Mouse (Mus musculus) kidney, postnatal 0 days (tissue): ENCODE results near the gene Alad. TPM values are rescaled to one million over a fixed set of nuclear protein-coding genes. Genes with fewer than 3 reads are reported as not detected.

Experiments used
- ATAC-seq: fragments of 200-750 bp; cut with Nextera tagmentation; replicated peaks from 2 replicates; pipeline ENCODE4 v1.8.0; 2017; ENCODE audit warnings: low read depth, moderate number of reproducible peaks, moderate TSS enrichment, moderate library complexity; ENCODE audit not compliant: low FRiP score
- DNase-seq: peaks from one replicate; pipeline ENCODE4 v3.0.0-alpha.2; 2016; ENCODE audit warnings: low spot score
- H3K27ac ChIP-seq: fragments of 300-500 bp; sonication (generic); 2 replicates; pipeline ENCODE4 v1.5.1; 2014; ENCODE audit warnings: mild to moderate bottlenecking
- H3K27me3 ChIP-seq: fragments of 300-500 bp; sonication (generic); 2 replicates; pipeline ENCODE4 v1.6.1; 2014; ENCODE audit warnings: low read length, mixed read lengths; ENCODE audit not compliant: insufficient read depth
- H3K36me3 ChIP-seq: fragments of 300-500 bp; sonication (generic); 2 replicates; pipeline ENCODE4 v1.6.1; 2014; ENCODE audit warnings: low read length, mixed read lengths; ENCODE audit not compliant: insufficient read depth
- H3K4me1 ChIP-seq: fragments of 300-500 bp; sonication (generic); replicated peaks from 2 replicates; pipeline ENCODE4 v1.6.1; 2014; ENCODE audit warnings: antibody characterized with exemption, low read length, mixed read lengths; ENCODE audit not compliant: insufficient read depth
- H3K4me2 ChIP-seq: fragments of 300-500 bp; sonication (generic); 2 replicates; pipeline ENCODE4 v1.6.1; 2014; ENCODE audit warnings: mild to moderate bottlenecking, low read length, moderate library complexity, mixed read lengths
- H3K4me3 ChIP-seq: fragments of 300-500 bp; sonication (generic); replicated peaks from 2 replicates; pipeline ENCODE4 v1.5.1; 2014; ENCODE audit warnings: low read depth, low read length
- H3K9ac ChIP-seq: fragments of 300-500 bp; sonication (generic); 2 replicates; pipeline ENCODE4 v1.6.1; 2014; ENCODE audit warnings: low read depth, low read length
- H3K9me3 ChIP-seq: fragments of 300-500 bp; sonication (generic); replicated peaks from 2 replicates; pipeline ENCODE4 v1.6.1; 2016; ENCODE audit warnings: low read length, inconsistent platforms, mixed read lengths
- CTCF ChIP-seq: IDR thresholded peaks from 2 replicates; pipeline ENCODE4 v1.5.1; 2016; ENCODE audit warnings: antibody characterized with exemption, low read depth, mild to moderate bottlenecking, moderate library complexity
- whole genome bisulfite sequencing: fragments of 180-500 bp; shearing (Covaris S2); extraction: QIAGEN DNeasy Blood & Tissue Kit; methylation state at CpG from one replicate; pipeline ENCODE4 v1.1.7; 2014; 5-methylcytosine and 5-hydroxymethylcytosine counted together
- polyA plus RNA-seq: library from polyadenylated mRNA; unstranded; fragments of >200 nt; fragmentation: Nextera tagmentation; extraction: Ambion mirVana; gene quantifications from 2 replicates; pipeline ENCODE4 v1.2.1, GENCODE M21; 2015

Alad gene
- polyA plus RNA-seq, 1 experiment from 2014 or later, result 109 TPM

DNA sequence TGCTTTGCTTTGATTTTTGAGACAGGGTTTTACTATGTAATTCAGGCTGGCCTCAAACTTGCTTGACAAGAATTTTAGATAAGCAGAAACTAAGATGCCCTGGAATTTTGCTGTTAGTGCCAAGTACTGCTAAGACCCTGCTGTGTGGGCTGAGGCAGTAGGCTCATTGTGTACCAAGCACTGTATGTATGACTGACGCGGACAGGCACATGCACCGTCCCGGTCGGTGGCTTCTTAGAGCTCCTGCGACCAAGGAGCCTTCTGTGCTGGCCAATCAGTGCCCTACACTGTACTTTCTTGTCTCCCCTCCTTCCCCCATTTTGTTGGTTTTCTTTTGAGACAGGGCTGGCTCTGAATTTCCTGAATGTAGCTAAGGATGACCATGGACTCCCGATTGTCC lies 4.7 kb downstream of the Alad start:
- ATAC-seq, result no peak
- WGBS, result 83% methylated on average over 7 of the region's 7 CpGs
- no peaks in the 10 kb centered on the region for H3K9me3 ChIP-seq
- no peak for DNase-seq
- no peaks in the 10 kb centered on the region for H3K27me3 ChIP-seq
- no peak overlapping the region for H3K4me2 ChIP-seq
- no peak overlapping the region for H3K9ac ChIP-seq
- no peak for TF ChIP-seq CTCF
- H3K27ac ChIP-seq, result peak overlapping the region; percentile 81
- peaks cover 27% of the 10 kb centered on the region for H3K36me3 ChIP-seq
- peaks cover 38% of the 10 kb centered on the region for H3K4me1 ChIP-seq
- no peak overlapping the region for H3K4me3 ChIP-seq

DNA sequence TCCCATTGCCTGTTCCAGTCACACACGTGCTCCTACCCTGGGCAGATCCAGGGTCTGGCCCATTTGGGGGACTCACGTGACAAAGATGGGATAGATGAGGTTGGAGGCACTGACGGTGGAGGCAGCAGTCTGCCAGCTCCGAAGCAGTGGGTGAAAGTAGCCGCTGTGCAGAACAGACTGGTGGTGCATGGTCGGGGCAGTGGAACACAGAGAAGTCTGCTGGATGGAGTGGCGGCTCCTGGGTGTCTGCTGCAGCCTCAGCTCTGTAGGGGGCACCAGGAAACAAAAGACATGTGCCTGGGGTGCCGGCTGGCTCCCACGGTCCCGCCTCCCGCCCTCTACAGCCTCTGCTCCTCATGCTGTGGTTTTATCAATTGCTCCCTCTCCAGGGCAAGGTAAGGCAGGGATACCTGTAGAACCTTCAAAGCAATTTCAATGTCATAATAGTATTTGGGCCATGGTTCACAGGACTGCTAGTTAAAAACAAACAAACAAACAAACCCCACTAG lies 5.7 kb downstream of the Alad start:
- Histone ChIP-seq H3K27ac (no peak overlapping the region), H3K4me3 (no peak overlapping the region), H3K36me3 (peaks cover 36% of the 10 kb centered on the region), H3K27me3 (no peaks in the 10 kb centered on the region), H3K4me2 (no peak overlapping the region), H3K4me1 (peaks cover 37% of the 10 kb centered on the region), H3K9ac (no peak overlapping the region), H3K9me3 (no peaks in the 10 kb centered on the region)
- no peak for ATAC-seq
- DNase-seq, result no peak
- no peak; the same call in 1 of the 2 replicates for TF ChIP-seq CTCF
- 60% methylated on average over 11 of the region's 11 CpGs for WGBS

DNA sequence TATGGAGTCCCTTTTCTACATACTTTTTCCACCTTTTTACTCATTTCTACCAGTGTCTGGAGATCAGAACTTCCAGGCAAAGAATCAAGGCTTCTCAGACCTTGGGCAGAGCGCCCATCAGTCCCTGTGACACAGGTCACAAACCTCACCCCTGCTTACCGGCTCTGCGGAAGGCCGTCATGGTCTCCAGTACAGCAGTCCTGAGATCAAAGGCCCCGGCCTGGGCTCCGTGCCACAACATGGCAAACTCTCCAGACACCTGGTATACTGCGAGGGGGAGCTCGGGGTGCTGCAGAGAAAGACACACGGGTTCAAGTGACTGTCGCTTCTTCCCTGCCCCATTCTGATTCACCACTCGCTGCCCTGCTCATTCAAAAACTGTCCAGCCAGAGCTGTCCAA lies 9.8 kb downstream of the Alad start:
- DNase-seq, result no peak
- Histone ChIP-seq H3K9me3 (no peaks in the 10 kb centered on the region), H3K4me2 (no peak overlapping the region), H3K4me3 (no peak overlapping the region), H3K36me3 (peaks cover 40% of the 10 kb centered on the region), H3K27me3 (no peaks in the 10 kb centered on the region), H3K4me1 (no peaks in the 10 kb centered on the region; the same call in 1 of the 2 replicates), H3K27ac (no peak overlapping the region), H3K9ac (no peak overlapping the region)
- ATAC-seq, result no peak
- TF ChIP-seq CTCF, result no peak
- 77% methylated on average over 11 of the region's 11 CpGs for WGBS

DNA sequence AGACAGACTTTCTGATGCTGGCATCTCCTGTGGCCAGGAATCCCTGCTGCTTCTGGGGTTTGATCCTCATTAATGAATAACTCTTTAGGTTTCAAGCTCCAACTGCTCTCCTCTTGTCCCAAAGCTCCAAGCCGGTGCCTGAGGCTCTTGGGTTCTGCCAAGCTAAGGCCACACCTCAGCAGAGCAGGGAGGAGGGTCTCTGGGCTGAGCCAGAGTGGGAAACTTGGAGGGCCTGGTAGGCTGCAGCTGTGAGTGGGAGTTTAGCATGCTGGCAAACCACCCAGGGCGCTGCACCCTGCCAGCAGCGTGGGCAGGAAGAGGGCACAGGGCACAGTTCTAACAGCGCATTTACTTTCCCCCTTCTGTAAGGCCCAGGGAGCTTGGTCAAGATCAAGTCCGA lies 10.9 kb downstream of the Alad start:
- no peak for TF ChIP-seq CTCF
- Histone ChIP-seq H3K4me3 (no peak overlapping the region), H3K27me3 (no peaks in the 10 kb centered on the region)

DNA sequence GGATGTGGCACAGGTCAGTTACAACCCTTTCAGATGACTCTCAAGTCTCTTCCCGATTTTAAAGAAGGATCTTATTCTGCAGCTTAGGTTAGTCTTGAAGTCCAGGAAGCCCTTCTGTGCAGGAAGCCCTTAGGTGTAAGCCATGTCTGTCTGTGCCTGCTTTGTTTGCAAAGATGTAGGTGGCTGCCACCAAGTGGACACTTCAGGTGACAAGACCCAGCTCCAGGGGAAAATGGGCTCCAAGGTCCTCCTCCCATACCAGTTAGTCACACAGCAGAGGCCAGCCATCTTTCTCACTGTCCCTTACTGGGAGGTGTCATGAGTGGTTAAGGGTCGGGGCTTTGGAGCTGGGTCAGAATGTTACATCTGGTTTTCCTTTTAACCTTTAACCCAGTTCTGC lies 12.9 kb downstream of the Alad start:
- H3K4me3 ChIP-seq, result no peak overlapping the region
- 59% methylated on average over 2 of the region's 2 CpGs for WGBS
- H3K4me2 ChIP-seq, result no peak overlapping the region
- peak; percentile 53 for DNase-seq
- H3K9ac ChIP-seq, result no peak overlapping the region
- H3K27me3 ChIP-seq, result no peaks in the 10 kb centered on the region
- H3K27ac ChIP-seq, result no peak overlapping the region
- TF ChIP-seq CTCF, result peak; percentile 71
- H3K9me3 ChIP-seq, result no peaks in the 10 kb centered on the region
- peaks cover 27% of the 10 kb centered on the region for H3K36me3 ChIP-seq
- H3K4me1 ChIP-seq, result 0 out of 2 replicates have a peak, but pooled peaks cover 3% of the 10 kb centered on the region
- ATAC-seq, result no peak

More for the DNA sequence above, 10.9 kb downstream of the Alad start:
- Histone ChIP-seq H3K4me2 (no peak overlapping the region), H3K9ac (no peak overlapping the region), H3K9me3 (no peaks in the 10 kb centered on the region), H3K4me1 (no peaks in the 10 kb centered on the region), H3K36me3 (peaks cover 40% of the 10 kb centered on the region), H3K27ac (peak overlapping the region; percentile 13; the same call in 1 of the 2 replicates)
- DNase-seq (no peak), ATAC-seq (peak; percentile 38; the same call in 1 of the 2 replicates)
- WGBS, result 67% methylated on average over 5 of the region's 5 CpGs

DNA sequence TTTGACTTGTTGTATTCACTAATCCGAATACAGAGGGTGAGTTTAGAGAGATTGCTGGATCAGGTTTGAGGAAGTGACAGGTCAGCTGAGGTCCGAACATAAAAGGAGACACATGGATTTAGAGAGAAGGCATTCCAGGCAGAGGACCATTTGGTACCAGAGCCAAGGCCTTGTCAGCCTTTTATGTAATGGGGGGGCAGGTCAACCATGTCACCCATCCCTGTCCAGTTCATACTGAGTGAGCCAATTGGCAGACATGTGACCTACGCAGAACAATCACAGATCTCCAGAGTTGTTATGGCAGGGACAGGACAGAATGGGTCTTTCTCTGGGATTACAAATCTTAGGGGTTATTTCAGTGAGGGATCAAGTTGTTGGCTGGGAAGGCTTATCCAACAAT lies 13.7 kb downstream of the Alad start:
- Histone ChIP-seq H3K4me1 (peaks cover 8% of the 10 kb centered on the region; the same call in 1 of the 2 replicates), H3K9ac (no peak overlapping the region), H3K27me3 (no peaks in the 10 kb centered on the region), H3K27ac (no peak overlapping the region), H3K4me3 (no peak overlapping the region), H3K9me3 (no peaks in the 10 kb centered on the region), H3K36me3 (peaks cover 19% of the 10 kb centered on the region), H3K4me2 (no peak overlapping the region)
- 79% methylated on average over 3 of the region's 3 CpGs for WGBS
- no peak for TF ChIP-seq CTCF
- no peak for DNase-seq
- ATAC-seq, result no peak

DNA sequence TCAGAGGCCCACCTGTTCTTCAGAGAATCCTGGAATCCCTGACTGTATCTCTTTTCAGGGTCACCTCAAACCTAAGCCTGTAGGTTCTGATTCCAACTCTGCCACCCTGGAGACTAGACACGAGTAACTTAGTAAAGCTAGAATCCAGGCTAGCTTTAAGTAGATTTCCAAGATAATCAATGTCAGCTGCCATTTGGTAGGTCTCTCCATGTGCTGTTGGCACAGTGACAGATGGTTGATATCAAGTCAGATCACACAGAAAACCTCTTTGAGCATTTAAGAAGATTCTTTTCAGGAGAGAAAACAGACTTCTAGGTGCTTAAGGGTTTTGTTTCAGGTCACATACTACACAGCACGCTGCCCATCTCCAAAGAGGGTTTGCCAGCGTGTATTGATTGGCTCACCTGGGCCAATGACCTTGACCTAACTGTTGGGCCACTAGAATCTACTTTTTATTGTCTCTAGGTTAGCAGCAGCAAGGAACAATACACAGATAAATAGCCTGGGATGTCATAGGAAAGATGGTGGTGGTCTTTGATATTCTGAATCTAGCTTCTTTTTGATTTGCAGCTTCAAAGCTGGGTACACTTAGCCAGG lies 16.2 kb downstream of the Alad start, which contains the start of gene Hdhd3:
TSS of gene Hdhd3 (minus strand) at position 94 of the 597 bp plus-strand sequence.
- Histone ChIP-seq H3K36me3 (peaks cover 11% of the 10 kb centered on the region; the same call in 1 of the 2 replicates), H3K4me1 (peaks cover 8% of the 10 kb centered on the region; the same call in 1 of the 2 replicates), H3K4me3 (peak within 1 kb of the TSS; percentile 86), H3K9me3 (no peaks in the 10 kb centered on the region), H3K4me2 (peak within 1 kb of the TSS; percentile 86), H3K9ac (peak within 1 kb of the TSS; percentile 88), H3K27ac (peak within 1 kb of the TSS; percentile 83), H3K27me3 (no peaks in the 10 kb centered on the region)
- ATAC-seq, result no peak
- no peak for DNase-seq
- WGBS, result 74% methylated on average over 3 of the region's 3 CpGs
- no peak for TF ChIP-seq CTCF
